Mouse (Mus musculus): ENCODE results near the gene Iqcj. TPM values are rescaled to one million over a fixed set of nuclear protein-coding genes. Genes with fewer than 3 reads are reported as not detected.

The Iqcj gene
- polyA plus RNA-seq, 1 experiment, result not detected

GRCm38 (mm10) chr3:67947000-67947399 is 55.0 kb downstream of the Iqcj start:
- H3K4me1 ChIP-seq, result no peaks in the 10 kb centered on the region
- no peaks in the 10 kb centered on the region for H3K27me3 ChIP-seq (replicated peaks)
- H3K4me3 ChIP-seq (replicated peaks), result no peak overlapping the region
- H3K36me3 ChIP-seq (replicated peaks; ENCODE audit: low read length), result no peaks in the 10 kb centered on the region
- H3K9me3 ChIP-seq, result no peaks in the 10 kb centered on the region
- TF ChIP-seq GATA1 (IDR thresholded peaks at IDR 0.05; ENCODE audit: borderline replicate concordance, low read length), result no peak
- TF ChIP-seq FLI1 (IDR thresholded peaks at IDR 0.05; ENCODE audit: low read length), result no peak

GRCm38 (mm10) chr3:67952517-67952940 is 60.5 kb downstream of the Iqcj start:
- no peaks in the 10 kb centered on the region for H3K4me1 ChIP-seq

GRCm38 (mm10) chr3:67954459-67955065 is 62.5 kb downstream of the Iqcj start:
- Histone ChIP-seq H3K27me3 (replicated peaks) (no peaks in the 10 kb centered on the region), H3K4me1 (no peaks in the 10 kb centered on the region), H3K36me3 (replicated peaks; ENCODE audit: low read length) (no peaks in the 10 kb centered on the region), H3K4me3 (replicated peaks) (no peak overlapping the region), H3K9me3 (0 out of 2 replicates have a peak, but pooled peaks cover 4% of the 10 kb centered on the region)
- no peak for TF ChIP-seq FLI1 (IDR thresholded peaks at IDR 0.05; ENCODE audit: low read length)
- TF ChIP-seq GATA1 (IDR thresholded peaks at IDR 0.05; ENCODE audit: borderline replicate concordance, low read length), result no peak

More at GRCm38 (mm10) chr3:67952517-67952940, 60.5 kb downstream of the Iqcj start:
- H3K27me3 ChIP-seq (replicated peaks), result no peaks in the 10 kb centered on the region
- no peaks in the 10 kb centered on the region for H3K36me3 ChIP-seq (replicated peaks; ENCODE audit: low read length)
- TF ChIP-seq GATA1 (IDR thresholded peaks at IDR 0.05; ENCODE audit: borderline replicate concordance, low read length), result no peak
- no peak for TF ChIP-seq FLI1 (IDR thresholded peaks at IDR 0.05; ENCODE audit: low read length)
- H3K9me3 ChIP-seq, result 0 out of 2 replicates have a peak, but pooled peaks cover 4% of the 10 kb centered on the region
- H3K4me3 ChIP-seq (replicated peaks), result no peak overlapping the region

GRCm38 (mm10) chr3:67959672-67960071 is 67.7 kb downstream of the Iqcj start:
- Histone ChIP-seq H3K4me3 (replicated peaks) (no peak overlapping the region), H3K9me3 (no peaks in the 10 kb centered on the region), H3K4me1 (no peaks in the 10 kb centered on the region), H3K36me3 (replicated peaks; ENCODE audit: low read length) (no peaks in the 10 kb centered on the region), H3K27me3 (replicated peaks) (no peaks in the 10 kb centered on the region)
- no peak for TF ChIP-seq FLI1 (IDR thresholded peaks at IDR 0.05; ENCODE audit: low read length)
- no peak for TF ChIP-seq GATA1 (IDR thresholded peaks at IDR 0.05; ENCODE audit: borderline replicate concordance, low read length)

- H3K4me3 ChIP-seq (replicated peaks), result no peak overlapping the region
- H3K4me1 ChIP-seq, result no peaks in the 10 kb centered on the region
- H3K27me3 ChIP-seq (replicated peaks), result no peaks in the 10 kb centered on the region
- no peaks in the 10 kb centered on the region for H3K9me3 ChIP-seq
- TF ChIP-seq FLI1 (IDR thresholded peaks at IDR 0.05; ENCODE audit: low read length), result no peak
- no peak for TF ChIP-seq GATA1 (IDR thresholded peaks at IDR 0.05; ENCODE audit: borderline replicate concordance, low read length)
- no peaks in the 10 kb centered on the region for H3K36me3 ChIP-seq (replicated peaks; ENCODE audit: low read length)
These were observed 68.1 kb downstream of the Iqcj start for GRCm38 (mm10) chr3:67960133-67960532.

GRCm38 (mm10) chr3:67960727-67961126 is 68.7 kb downstream of the Iqcj start:
- H3K27me3 ChIP-seq (replicated peaks), result no peaks in the 10 kb centered on the region

GRCm38 (mm10) chr3:67961934-67962639 is 70.1 kb downstream of the Iqcj start:
- no peaks in the 10 kb centered on the region for H3K4me1 ChIP-seq
- no peaks in the 10 kb centered on the region for H3K27me3 ChIP-seq (replicated peaks)
- TF ChIP-seq FLI1 (IDR thresholded peaks at IDR 0.05; ENCODE audit: low read length) (no peak), GATA1 (IDR thresholded peaks at IDR 0.05; ENCODE audit: borderline replicate concordance, low read length) (no peak)
- H3K4me3 ChIP-seq (replicated peaks), result no peak overlapping the region
- no peaks in the 10 kb centered on the region for H3K9me3 ChIP-seq
- no peaks in the 10 kb centered on the region for H3K36me3 ChIP-seq (replicated peaks; ENCODE audit: low read length)

More at GRCm38 (mm10) chr3:67960727-67961126, 68.7 kb downstream of the Iqcj start:
- Histone ChIP-seq H3K9me3 (no peaks in the 10 kb centered on the region), H3K36me3 (replicated peaks; ENCODE audit: low read length) (no peaks in the 10 kb centered on the region), H3K4me3 (replicated peaks) (no peak overlapping the region), H3K4me1 (no peaks in the 10 kb centered on the region)
- TF ChIP-seq FLI1 (IDR thresholded peaks at IDR 0.05; ENCODE audit: low read length) (no peak), GATA1 (IDR thresholded peaks at IDR 0.05; ENCODE audit: borderline replicate concordance, low read length) (no peak)

GRCm38 (mm10) chr3:67974340-67974998 is 82.4 kb downstream of the Iqcj start:
- Histone ChIP-seq H3K4me1 (no peaks in the 10 kb centered on the region), H3K4me3 (replicated peaks) (no peak overlapping the region), H3K27me3 (replicated peaks) (no peaks in the 10 kb centered on the region), H3K9me3 (peaks cover 9% of the 10 kb centered on the region), H3K36me3 (replicated peaks; ENCODE audit: low read length) (no peaks in the 10 kb centered on the region)
- TF ChIP-seq GATA1 (IDR thresholded peaks at IDR 0.05; ENCODE audit: borderline replicate concordance, low read length) (no peak), FLI1 (IDR thresholded peaks at IDR 0.05; ENCODE audit: low read length) (no peak)

- H3K4me1 ChIP-seq, result no peaks in the 10 kb centered on the region
- H3K4me3 ChIP-seq (replicated peaks), result no peak overlapping the region
- TF ChIP-seq FLI1 (IDR thresholded peaks at IDR 0.05; ENCODE audit: low read length), result no peak
- TF ChIP-seq GATA1 (IDR thresholded peaks at IDR 0.05; ENCODE audit: borderline replicate concordance, low read length), result no peak
- H3K27me3 ChIP-seq (replicated peaks), result no peaks in the 10 kb centered on the region
- 0 out of 2 replicates have a peak, but pooled peaks cover 3% of the 10 kb centered on the region for H3K9me3 ChIP-seq
- H3K36me3 ChIP-seq (replicated peaks; ENCODE audit: low read length), result no peaks in the 10 kb centered on the region
These were observed 88.0 kb downstream of the Iqcj start for GRCm38 (mm10) chr3:67980006-67980405.

GRCm38 (mm10) chr3:67983329-67983728 is 91.3 kb downstream of the Iqcj start:
- H3K36me3 ChIP-seq (replicated peaks; ENCODE audit: low read length), result no peaks in the 10 kb centered on the region
- no peaks in the 10 kb centered on the region for H3K4me1 ChIP-seq
- 0 out of 2 replicates have a peak, but pooled peaks cover 3% of the 10 kb centered on the region for H3K9me3 ChIP-seq
- H3K27me3 ChIP-seq (replicated peaks), result no peaks in the 10 kb centered on the region
- TF ChIP-seq FLI1 (IDR thresholded peaks at IDR 0.05; ENCODE audit: low read length) (no peak), GATA1 (IDR thresholded peaks at IDR 0.05; ENCODE audit: borderline replicate concordance, low read length) (no peak)
- no peak overlapping the region for H3K4me3 ChIP-seq (replicated peaks)

All from megakaryocyte, embryonic 14.5 days (primary cell).